Mouse (Mus musculus) left cerebral cortex, postnatal 25 days (tissue): ENCODE results near the gene Hist1h4h. TPM values are rescaled to one million over a fixed set of nuclear protein-coding genes. Genes with fewer than 3 reads are reported as not detected.

Source experiments
- microRNA-seq, 2 experiments: library from miRNA; unstranded; fragments of <30 nt; microRNA quantifications; one replicate each; pipeline ENCODE4 v1.2.0; 2022
- total RNA-seq, 2 experiments: library from RNA; stranded (reverse); gene quantifications; 2 replicates each; pipeline ENCODE4 v1.2.3; 2021

Hist1h4h gene
- total RNA-seq, 2 experiments from 2014 or later = 300 to 349 TPM

Small RNA genes within 50 kb of the gene (microRNA-seq; reads per million reads assigned to microRNA genes)
- gene Gm44297 = 0 reads per million in 2 experiments
- gene Gm44359 = 0 reads per million in 2 experiments
- gene Gm44394 = 0 reads per million in 2 experiments
- gene n-TStga1 = 0.25 to 1.0 reads per million in 2 experiments

Other genes starting within 250 kb of the Hist1h4h start
- 10 to 100 TPM; 35.1 to 36.5 TPM for gene Zfp322a, start 161.8 kb upstream of the Hist1h4h start, total RNA-seq
- gene Abt1, start 107.2 kb upstream of the Hist1h4h start, total RNA-seq = 1 to 10 TPM; 8.3 to 8.9 TPM
- not detected for gene Btn1a1, start 65.1 kb upstream of the Hist1h4h start, total RNA-seq
- gene Btn2a2, start 42.2 kb upstream of the Hist1h4h start, total RNA-seq = 1 to 10 TPM; 1.1 to 1.3 TPM
- 1 to 10 TPM; 1.6 to 3.9 TPM for gene Hist1h2af, start 2.9 kb downstream of the Hist1h4h start, total RNA-seq
- 1 to 10 TPM; 3.1 to 4.6 TPM for gene Hist1h3g, start 4.4 kb downstream of the Hist1h4h start, total RNA-seq
- under 1 TPM; 0.57 to 0.87 TPM for gene Hist1h2bh, start 12.3 kb downstream of the Hist1h4h start, total RNA-seq
- 10 to 100 TPM; 16.0 to 17.8 TPM for gene Hist1h3f, start 13.0 kb downstream of the Hist1h4h start, total RNA-seq
- gene Hist1h4f, start 20.6 kb downstream of the Hist1h4h start, total RNA-seq = 100 to 1,000 TPM; 160 to 188 TPM
- 1 to 10 TPM; 3.6 to 5.7 TPM for gene Hist1h1d, start 22.2 kb downstream of the Hist1h4h start, total RNA-seq
- gene Hist1h3e, start 31.3 kb downstream of the Hist1h4h start, total RNA-seq = 10 to 100 TPM; 41.7 to 46.6 TPM
- gene Hist1h2ae, start 40.2 kb downstream of the Hist1h4h start, total RNA-seq = 1 to 10 TPM; 5.0 to 6.6 TPM
- 10 to 100 TPM; 82.4 to 88.3 TPM for gene Hist1h2bg, start 40.3 kb downstream of the Hist1h4h start, total RNA-seq
- gene Hist1h2bf, start 43.1 kb downstream of the Hist1h4h start, total RNA-seq = 10 to 100 TPM; 25.7 to 29.4 TPM
- gene Hist1h2ad, start 43.3 kb downstream of the Hist1h4h start, total RNA-seq = 1 to 10 TPM; 9.0 to 9.1 TPM
- 10 to 100 TPM in 1 of 2 experiments, 1 to 10 TPM in 1; 7.2 to 10.5 TPM for gene Hist1h3d, start 44.7 kb downstream of the Hist1h4h start, total RNA-seq
- gene Hist1h4d, start 50.5 kb downstream of the Hist1h4h start, total RNA-seq = 100 to 1,000 TPM; 121 to 160 TPM
- gene Hist1h2be, start 90.1 kb downstream of the Hist1h4h start, total RNA-seq = 1 to 10 TPM; 7.4 to 7.7 TPM
- 10 to 100 TPM; 53.2 to 67.9 TPM for gene Hist1h1e, start 91.5 kb downstream of the Hist1h4h start, total RNA-seq
- gene Hist1h2ac, start 152.9 kb downstream of the Hist1h4h start, total RNA-seq = 1 to 10 TPM; 2.1 to 2.4 TPM
- gene Hist1h2bc, start 153.1 kb downstream of the Hist1h4h start, total RNA-seq = 10 to 100 TPM; 32.7 to 35.0 TPM
- not detected for gene Hist1h1t, start 164.8 kb downstream of the Hist1h4h start, total RNA-seq
- gene Hist1h4c, start 167.4 kb downstream of the Hist1h4h start, total RNA-seq = 100 to 1,000 TPM in 1 of 2 experiments, 10 to 100 TPM in 1; 94.8 to 129 TPM
- gene Hfe, start 179.8 kb downstream of the Hist1h4h start, total RNA-seq = 1 to 10 TPM; 3.1 to 3.7 TPM
- 10 to 100 TPM; 51.7 to 71.1 TPM for gene Hist1h1c, start 207.8 kb downstream of the Hist1h4h start, total RNA-seq
- 1 to 10 TPM; 1.9 to 2.6 TPM for gene Hist1h3c, start 214.6 kb downstream of the Hist1h4h start, total RNA-seq
- gene Hist1h2bb, start 215.7 kb downstream of the Hist1h4h start, total RNA-seq = 10 to 100 TPM; 17.5 to 23.2 TPM
- gene Hist1h2ab, start 220.1 kb downstream of the Hist1h4h start, total RNA-seq = 10 to 100 TPM; 27.5 to 31.4 TPM
- gene Hist1h3b, start 221.2 kb downstream of the Hist1h4h start, total RNA-seq = 10 to 100 TPM in 1 of 2 experiments, 1 to 10 TPM in 1; 9.3 to 14.5 TPM
- gene Hist1h4b, start 226.0 kb downstream of the Hist1h4h start, total RNA-seq = 10 to 100 TPM; 87.5 to 89.8 TPM
- gene Hist1h4a, start 230.2 kb downstream of the Hist1h4h start, total RNA-seq = 10 to 100 TPM; 47.0 to 58.8 TPM
- 10 to 100 TPM; 35.9 to 40.0 TPM for gene Hist1h3a, start 231.3 kb downstream of the Hist1h4h start, total RNA-seq
- 10 to 100 TPM; 18.2 to 29.1 TPM for gene Hist1h1a, start 232.6 kb downstream of the Hist1h4h start, total RNA-seq
- not detected for gene Trim38, start 238.9 kb downstream of the Hist1h4h start, total RNA-seq